Mouse (Mus musculus): ENCODE results near the gene Gm10053.
A peak's percentile ranks its signal among the peaks of the same experiment; 100 is the strongest.
"Not testable (repeated sequence)": the region's sequence is repeated elsewhere in the genome, so short reads cannot be mapped to it uniquely, and the experiment has no call there.

The Gm10053 gene

DNA sequence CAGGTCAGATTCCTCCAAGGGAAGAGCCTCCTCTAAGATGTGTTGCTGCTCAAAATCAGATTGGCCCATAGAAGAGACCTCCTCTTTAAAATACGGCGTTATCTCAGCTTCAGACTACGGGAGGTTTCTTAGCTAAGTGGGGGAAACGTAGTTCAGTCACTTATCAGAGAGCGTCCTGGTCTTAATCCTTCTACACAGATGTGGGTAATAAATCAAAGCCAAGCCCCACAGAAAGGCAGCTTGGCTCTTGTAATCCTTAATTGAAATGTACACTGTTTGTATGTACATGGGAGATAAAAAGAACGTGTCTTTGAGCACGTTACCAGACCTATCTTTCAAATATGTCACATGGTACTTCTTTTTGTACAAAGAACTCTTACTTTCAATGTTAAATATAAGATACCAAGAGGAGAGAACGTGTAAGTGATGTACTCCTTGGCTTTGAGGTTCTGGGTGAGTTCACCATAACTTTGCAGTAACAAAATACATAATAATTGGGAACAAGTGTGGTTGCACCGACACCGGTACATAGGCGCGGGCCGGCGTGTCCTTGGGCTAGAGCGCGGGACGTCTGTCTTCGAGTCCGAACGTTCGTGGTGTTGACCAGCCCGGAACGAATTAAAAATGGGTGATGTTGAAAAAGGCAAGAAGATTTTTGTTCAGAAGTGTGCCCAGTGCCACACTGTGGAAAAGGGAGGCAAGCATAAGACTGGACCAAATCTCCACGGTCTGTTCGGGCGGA, at the start of gene Gm10053:
Gene Gm10053 (plus strand): TSS at position 558 of the 742 bp plus-strand sequence.
- DNase-seq (ENCODE audit: low spot score in 2 of 2), result not testable (repeated sequence)

DNA sequence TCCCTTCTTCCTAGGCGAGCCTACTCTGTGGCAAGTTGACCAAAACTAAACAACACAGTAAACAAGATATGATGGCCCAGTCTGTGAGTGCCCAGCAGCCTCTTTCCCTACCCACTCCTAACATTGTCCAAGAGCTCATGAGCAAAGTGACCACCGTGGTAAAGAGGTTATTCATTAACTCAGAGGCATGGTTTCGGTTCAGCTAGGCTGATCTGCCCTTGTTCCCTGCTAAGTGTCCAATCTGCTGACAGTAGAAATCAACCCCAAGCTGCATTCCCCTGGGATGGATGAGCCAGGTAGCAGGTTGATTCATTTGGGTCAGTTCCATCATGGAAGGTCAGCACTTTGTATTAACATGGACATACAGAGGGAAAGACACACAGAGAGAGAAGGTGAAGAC, 33.4 kb upstream of the Gm10053 start:
- DNase-seq (ENCODE audit: low spot score in 2 of 2), result no peak

DNA sequence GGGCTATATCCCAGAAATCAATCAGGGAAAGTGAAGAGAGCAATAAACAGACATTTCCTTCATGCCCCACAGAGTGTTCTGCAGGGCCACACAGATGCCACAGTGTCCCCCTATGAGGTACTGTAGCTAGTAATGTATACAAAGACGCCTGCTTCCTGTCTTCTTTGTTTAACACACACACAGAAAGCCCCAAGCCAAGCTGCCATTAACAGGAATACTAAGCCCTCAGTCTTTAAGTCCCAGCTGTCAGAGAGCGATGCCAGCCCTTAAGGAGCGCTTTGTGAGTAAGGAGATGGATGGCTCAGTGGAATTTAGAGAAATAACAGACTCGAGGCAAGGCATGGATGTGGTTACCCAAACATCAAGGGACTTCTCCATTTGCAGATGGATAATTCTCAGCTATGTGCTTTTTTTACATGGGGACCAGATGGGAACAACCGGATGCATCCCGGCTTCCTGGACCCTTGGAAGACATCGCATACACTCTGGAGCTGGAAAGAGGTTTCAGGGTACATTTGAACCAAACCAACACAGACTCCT, 30.4 kb upstream of the Gm10053 start:
- no peak for DNase-seq (ENCODE audit: low spot score in 2 of 2)

DNA sequence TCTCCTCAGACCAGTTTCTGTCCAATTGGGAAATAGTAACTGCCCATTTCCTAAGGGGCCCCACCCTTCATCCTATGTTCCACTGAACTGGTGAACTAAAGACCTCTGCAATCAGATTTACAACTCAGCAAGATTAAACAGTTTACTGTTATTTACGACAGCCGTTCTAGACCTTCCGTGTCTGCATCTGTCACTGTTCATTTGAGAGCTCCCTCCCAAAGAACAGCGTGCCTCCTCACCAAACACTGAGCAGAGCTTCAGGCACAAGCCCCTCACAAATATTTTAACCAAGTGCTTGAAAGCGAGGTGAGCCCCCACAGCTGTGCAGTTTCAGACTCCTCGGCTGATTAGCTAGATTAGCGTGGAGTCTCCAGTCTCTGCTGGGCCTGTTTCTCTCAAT, 27.1 kb upstream of the Gm10053 start:
- DNase-seq (ENCODE audit: low spot score in 2 of 2), result no peak

DNA sequence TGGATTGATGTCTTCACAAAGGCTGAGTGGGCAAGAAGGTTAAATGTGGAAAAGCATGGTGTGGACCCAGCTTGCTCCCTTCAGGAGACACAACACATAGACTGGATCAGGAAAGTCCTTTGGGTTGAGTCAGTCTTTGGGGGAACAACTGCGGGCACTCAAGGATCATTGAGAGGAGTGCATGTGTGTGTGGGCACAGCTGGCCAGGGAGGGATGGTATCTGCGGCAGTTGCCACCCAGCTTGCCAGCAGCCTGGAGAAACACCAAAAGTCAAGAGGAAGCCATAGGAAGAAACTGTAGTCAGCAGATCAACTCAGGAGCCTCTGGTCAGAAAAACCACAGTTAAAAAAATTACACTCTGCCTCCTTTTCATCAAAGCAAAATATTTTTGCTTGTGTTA, 26.6 kb upstream of the Gm10053 start:
- no peak for DNase-seq (ENCODE audit: low spot score in 2 of 2)

DNA sequence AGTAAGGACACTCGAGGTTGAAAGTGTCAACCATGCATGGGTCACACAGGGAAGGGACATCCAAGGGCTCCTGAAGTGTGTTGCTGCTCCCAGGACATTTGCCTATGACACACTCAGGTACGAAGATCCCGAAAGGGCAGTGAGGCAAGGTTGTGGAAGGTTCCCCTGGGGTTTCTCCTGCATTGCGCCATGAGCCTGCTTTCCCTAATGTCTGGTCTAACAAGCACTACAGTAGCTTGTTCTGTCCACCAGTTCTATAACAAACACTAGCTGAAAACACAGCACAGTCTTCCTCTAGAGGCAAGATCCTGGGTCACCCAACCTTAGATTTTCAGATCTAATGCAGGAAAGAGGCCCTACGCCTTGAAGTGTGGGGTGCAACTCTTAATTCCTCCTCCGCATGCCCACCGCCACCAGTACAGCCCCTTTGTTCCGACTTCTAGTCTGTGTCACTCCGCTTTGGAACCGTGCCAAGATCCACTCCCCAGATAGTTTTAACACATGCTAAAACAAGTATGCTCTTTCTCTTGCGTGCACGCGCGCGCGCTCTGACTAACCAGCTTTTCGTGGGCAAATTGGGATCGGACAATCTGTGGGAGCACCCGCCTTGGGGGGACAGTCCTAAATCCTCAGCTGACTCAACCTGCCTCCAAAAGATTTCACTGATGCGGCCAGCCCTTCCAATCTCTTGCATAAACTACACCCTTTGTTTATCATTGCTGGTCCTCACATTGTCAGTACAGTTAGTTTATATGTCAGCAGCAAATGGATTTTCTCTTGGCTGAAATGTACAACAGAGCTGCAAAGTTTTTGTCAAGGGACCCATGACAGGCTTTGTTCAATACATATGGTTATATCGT, 23.8 kb upstream of the Gm10053 start:
- no peak for DNase-seq (ENCODE audit: low spot score in 2 of 2)

DNA sequence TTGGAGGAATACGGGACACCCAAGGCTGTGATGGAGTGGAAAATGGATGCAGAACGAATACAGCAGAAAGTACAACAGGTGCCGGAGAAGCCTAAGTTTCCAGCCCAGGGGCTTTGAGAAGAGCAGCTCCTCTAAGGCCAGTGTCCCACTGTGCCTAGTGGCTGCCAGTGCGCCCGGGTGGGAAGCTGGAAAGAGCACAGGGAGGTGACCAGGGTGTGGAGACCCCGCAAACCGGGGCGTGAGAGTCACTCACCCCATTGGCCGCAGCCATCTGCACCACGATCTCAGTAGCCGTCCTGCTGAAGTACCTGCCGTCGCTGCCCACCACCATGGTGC, 14.2 kb upstream of the Gm10053 start:
- no peak for DNase-seq (ENCODE audit: low spot score in 2 of 2)

DNA sequence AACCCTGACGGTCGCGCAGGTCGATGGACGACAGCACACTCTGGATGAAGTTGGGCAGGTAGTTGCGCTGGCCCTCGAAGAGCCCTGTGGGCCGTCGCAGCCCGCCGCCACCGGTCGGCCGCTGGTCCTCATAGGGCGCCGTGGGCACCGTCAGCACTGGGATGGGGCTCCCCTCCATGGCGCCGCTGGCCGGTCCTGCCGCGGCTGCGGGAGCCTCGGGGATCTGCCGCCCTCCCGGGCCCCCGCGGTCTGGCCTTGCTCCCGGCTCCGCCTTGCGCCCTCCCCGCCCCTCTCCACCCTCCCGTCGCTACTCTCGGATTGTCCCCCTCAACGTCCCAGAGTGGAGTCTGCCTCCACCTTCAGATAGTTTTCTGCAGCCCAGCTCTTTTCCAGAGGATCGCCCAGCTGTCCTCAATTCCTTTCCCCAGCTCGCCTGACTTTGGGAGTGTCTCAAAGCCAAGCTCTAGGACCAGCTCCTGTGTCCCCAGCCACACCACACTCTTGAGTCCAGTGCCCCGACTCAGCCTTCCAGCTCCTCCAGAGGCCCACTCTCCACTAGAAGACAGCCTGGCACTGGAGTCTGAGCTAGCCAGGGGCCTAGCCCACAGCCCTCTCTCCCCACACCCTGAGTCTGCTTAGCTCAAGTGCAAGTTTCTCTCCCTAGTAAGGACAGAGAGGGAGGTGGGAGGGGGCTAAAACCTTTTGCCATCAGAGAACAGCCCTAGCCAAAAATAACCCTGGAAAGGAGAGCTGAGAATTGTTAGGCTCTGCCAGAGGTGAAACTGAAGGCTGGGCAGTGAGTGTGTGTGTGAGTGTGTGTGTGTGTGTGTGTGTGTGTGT, 13.7 kb upstream of the Gm10053 start, which contains the start of gene Pgm5:
Gene Pgm5 (minus strand): TSS at position 244 of the 840 bp plus-strand sequence.
- no peak for DNase-seq (ENCODE audit: low spot score in 2 of 2)

DNA sequence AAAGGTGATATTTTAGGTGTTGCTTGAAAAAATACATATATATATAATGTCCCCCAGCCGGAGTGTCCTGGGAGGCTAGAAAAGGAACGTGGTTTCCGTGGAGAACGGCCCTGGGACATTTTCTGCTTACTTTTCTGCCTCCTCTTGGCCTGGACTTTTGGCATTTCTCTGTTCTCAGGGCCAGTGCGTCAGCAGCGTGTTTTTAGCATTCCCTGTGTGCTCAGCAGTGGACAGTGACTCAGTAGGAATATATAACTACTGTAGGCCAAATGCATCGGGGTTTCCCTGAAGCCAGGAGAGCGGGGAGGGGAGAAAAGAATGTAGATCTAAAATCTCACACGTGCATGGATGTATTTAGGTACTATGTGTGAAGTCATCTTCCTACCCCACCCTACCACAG, 10.1 kb upstream of the Gm10053 start:
- DNase-seq (ENCODE audit: low spot score in 2 of 2), result no peak

DNA sequence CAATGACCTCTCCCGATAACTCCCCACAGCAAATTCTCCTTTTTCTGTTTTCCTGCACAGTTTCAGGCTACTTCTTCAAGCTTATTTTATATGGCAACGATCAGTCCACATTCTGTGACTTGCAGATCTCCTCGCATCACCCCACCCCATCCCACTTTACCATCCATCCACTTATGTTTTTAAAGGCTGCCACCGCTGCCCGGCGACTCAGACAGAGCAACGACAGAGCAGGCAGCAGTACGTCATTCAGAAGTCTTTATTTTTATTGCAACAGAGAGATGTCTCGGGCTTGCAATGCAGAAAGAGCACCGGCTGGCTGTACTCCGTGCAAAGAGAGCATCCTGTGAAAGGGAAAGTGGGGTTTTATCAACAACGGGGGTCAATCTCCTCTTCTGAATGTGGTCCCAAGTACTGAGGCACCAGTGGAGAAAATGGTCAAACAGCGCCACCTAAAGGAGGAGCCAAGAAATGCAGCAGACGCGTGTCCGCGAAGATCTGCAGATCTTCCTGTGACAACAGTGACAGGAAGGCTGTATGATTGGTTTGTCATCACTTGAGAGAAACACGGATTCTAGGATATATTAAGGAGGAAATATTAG, 4.3 kb upstream of the Gm10053 start:
- peak in 1 of 2 experiments; percentile 49 for DNase-seq (ENCODE audit: low spot score in 2 of 2)

DNA sequence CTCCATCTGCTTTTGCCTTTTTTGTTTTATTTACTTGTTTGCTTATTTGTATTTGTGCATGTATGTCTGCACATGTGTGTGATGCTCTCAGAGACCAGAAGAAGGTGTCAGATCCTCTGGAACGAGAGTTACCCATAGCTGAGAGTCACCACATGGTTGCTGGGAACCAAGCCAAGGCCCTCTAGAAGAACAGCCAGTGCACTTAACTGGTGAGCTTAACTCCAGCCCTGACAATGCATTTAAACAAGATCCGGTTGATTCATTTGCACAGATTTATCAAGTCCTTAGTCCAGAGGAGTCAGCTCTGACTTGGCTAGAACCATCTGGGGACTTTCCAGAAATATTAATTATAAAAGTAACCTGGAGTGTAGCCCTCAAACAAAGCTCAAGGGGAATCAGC, 1.6 kb upstream of the Gm10053 start:
- DNase-seq (ENCODE audit: low spot score in 2 of 2), result no peak

DNA sequence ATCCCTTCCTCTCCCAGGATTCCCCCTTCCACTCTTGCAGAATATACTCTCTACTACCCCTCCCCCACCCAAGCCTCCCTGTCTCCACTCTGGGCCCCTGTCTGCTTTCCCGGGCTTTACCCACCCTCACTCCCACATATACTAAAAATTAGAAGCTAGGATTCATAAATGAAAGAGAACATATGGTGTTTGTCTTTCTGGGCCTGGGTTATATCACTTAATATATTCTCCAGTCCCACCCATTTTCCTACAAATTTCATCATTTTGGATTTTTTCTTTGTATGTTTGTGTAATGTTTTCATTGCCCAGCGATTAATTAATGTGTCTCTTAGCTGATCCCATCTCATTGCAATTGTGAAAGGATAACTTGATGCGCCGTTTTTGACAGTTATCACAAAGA, 5.8 kb downstream of the Gm10053 start:
- DNase-seq (ENCODE audit: low spot score in 2 of 2), result no peak

DNA sequence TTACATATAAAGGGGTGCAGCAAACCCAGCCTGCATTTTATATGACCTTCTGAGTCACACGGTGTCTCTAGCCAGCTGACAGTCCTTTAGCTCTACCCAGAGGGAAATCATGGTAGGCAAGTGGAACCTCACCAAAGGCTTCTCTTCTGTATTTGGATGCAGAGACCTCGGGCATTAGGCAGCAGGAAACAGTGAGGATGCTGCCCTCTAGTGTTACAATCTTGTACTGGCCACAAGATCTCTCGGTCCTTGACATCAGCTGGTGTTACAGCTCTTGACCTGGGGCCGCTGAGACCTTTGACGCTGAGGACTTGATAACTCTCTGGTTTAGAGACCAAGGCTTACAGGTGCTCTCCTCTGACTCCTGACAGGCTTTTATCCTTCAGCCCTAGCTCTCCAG, 10.0 kb downstream of the Gm10053 start:
- DNase-seq (ENCODE audit: low spot score in 2 of 2), result peak in 1 of 2 experiments; percentile 47

DNA sequence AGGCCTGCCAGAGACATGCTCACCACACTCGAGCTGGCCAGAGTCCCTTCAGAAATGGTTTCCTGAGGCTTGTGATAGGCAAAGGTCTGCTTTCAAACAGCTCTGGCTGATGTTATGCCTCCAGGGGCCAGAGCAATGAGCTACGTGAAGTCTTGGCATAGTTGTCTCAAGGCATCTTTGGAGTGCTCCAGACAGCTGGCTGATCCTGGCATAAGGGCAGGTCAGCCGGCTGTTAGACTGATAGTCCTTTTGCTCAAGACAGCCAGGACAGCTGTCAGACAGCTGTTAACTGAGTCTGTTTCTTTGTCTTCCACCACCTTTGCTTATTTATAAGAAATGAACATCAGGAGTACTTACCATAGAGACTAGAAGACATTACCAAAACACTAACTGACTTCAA, 11.4 kb downstream of the Gm10053 start:
- DNase-seq (ENCODE audit: low spot score in 2 of 2), result no peak

DNA sequence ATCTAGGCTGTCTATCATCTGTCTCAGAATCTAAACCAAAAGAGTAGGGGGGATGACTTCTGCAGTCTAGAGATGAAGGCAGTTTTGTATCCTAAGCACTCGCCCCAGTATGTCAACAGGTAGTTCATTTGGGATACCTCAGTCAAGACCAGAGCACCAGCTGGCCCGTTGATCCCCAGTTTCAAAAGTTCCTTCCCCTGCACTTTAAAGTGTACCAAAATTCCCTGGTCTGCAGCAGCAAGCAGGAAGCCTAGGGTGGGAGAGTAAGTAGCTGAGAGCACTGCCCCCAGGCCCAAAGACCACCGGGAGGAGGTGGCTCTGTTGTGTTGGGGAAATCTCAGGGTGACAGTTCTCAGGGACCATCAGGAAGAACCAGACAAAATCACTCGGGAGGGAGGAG, 21.1 kb downstream of the Gm10053 start:
- no peak for DNase-seq (ENCODE audit: low spot score in 2 of 2)

DNA sequence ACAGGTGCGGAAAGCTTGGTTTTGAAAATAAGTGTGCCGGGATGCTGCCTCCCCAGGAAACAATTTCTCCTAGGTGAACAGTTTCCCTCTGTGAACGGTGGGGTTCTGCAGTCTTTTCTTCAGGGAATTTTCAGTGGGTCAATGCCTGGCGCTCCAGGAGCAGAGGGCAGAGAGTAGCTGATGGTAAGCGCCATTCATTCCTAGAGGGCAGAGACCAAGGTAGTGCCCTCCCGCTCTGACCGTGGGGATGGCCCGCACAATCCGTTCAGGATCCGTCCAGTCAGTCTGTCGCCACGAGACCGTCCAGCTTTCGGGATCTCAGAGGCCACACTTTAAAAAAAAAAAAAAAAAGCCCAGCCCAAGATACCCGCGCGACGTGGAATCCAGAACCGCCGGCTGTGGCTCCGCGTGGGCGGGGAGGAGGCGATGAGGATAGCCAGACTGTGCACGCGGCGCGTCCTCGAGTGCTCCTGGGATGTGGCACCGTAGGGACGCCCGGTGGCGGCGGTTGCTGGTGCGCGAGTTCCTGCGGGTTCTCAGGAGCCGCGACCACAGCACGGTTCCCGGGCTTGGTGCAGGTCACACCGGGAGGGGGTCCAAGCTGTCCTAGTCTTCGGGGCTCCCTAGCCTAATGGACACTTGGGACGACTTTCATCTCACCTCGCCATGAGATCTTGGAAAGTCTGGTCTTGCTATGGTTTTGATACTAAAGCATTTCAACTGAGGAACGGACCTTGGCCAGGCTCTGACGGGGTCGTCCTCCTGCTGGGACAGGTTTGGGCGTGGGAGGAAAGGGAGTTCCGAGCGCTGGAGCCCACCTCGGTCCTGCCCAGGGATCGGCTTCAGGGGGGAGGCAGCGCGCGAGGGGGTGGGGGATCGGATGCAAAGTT, 21.8 kb downstream of the Gm10053 start:
- no peak for DNase-seq (ENCODE audit: low spot score in 2 of 2)

DNA sequence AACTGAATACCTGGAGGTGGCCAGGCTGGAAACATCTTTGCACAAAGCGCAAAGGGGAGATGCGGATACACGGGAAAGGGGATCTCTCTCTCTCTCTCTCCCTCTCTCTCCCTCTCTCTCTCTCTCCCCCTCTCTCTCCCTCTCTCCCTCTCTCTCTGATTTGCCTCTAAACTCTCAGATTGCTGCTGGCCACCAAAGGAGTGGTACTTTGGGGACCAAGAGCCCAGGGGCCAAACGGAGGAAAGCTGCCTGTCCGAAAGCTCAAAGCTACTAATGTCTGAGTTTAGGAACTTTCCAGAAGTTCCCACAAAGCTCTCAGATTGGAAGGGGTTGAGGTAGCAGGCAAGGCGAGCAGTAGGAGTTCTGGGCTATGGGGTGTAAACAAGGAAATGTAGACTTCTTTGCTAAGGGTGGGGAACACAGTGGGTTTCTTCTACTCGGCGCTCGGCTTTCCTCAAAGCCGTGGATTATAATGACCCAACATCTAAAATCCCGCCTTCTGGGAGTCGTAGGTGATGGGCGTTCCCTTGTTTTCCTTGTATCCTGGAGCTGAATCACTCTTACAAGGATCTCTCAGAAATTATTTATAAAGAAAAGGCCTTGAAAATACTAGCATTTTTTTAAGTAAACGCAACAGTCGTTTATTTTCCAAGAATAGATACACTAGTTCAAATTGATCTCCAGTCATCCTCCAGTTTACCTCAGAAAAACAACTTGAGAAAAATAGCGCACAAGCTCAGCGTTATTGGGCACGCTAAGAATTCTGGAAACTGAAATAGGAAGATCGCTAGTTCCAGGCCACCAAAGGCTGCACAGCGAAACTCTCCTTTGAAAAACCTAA, 22.6 kb downstream of the Gm10053 start:
- DNase-seq (ENCODE audit: low spot score in 2 of 2), result no peak

DNA sequence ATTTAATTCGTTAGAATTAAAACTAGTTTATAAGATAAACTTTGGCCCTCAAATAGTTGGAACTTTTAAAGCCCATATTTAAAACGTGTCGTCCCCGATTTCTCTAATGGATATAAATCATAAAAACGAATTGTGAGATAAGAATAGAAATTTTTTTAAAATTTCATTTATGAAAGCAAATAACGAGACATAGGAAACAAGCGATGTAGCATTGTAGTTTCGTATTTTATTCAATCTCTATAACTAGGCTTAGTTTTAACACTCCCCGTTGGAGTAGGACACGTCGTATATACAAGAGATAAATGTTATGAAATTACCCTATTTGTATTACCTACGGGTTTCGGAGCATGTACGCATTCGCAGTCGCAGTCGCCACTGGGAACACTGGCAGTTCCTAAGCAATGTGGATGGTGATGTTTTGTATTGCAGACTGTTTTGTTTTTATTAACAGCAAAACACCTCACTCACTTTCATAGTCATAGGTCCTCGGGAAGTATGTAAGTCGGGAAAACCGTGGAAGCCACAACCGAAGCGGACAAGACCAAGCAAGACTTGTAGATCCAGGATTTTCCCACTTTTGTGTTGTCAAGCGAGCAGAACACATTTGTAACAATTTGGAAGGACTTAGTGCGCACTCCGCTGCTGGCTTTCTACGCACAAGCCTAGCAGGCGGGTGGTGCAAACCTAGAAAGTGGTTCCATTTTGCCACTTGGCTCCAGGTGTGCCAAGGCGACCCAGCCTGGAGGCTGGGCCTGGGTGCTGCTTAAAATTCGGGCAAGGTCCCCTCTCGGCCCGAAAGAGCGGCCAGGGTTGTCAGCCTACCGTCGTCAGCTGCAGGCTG, 23.5 kb downstream of the Gm10053 start:
- DNase-seq (ENCODE audit: low spot score in 2 of 2), result no peak

Measured in thymus, postnatal 10 days (tissue).